Mouse (Mus musculus): ENCODE measurements around the gene Gm21861. TPM values are rescaled to one million over a fixed set of nuclear protein-coding genes. Genes with fewer than 3 reads are reported as not detected.
"Not testable (repeated sequence)": the region's sequence is repeated elsewhere in the genome, so short reads cannot be mapped to it uniquely, and the experiment has no call there.

Gm21861 gene
- polyA plus RNA-seq (2011; ENCODE audit: insufficient read length, low read depth, missing spikeins): not detected in 2 replicates

DNA sequence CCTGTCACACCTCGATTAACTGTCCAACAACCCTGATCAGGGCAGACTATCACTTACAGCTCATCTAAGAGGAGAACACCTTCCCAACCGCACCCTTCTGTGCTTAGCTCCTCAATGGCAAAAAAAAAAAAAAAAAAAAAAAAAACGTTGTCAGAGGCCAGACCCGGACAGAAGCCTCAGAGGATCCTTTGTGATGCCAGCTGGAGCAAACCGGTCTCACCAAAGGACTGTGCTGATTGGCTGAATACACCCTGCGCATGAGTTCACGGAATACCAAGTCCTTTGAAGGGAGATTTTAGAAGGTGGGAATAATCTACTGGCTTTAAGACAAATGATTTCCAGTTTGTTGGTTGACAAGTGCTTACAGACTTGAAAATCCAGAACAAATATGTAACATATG is at the start of gene Gm21861:
Gm21861 (minus strand) TSS at position 101 of the 400 bp plus-strand sequence.
- not testable (repeated sequence) for H3K4me3 ChIP-seq (ENCODE audit: insufficient read depth, low read length)

More for the DNA sequence above, at the start of gene Gm21861:
- not testable (repeated sequence) for H3K27ac ChIP-seq (ENCODE audit: insufficient read depth, low read length); H3K4me1 ChIP-seq (ENCODE audit: control insufficient read depth, insufficient read depth, low read length)
